Mouse (Mus musculus) heart, embryonic 16.5 days (tissue): ENCODE results near the gene Mfap1b. TPM values are rescaled to one million over a fixed set of nuclear protein-coding genes. Genes with fewer than 3 reads are reported as not detected.

Source experiments
- microRNA-seq: library from miRNA; unstranded; fragments of <30 nt; microRNA quantifications from one replicate; pipeline ENCODE4, GENCODE M21; 2017
- polyA plus RNA-seq: library from polyadenylated mRNA; unstranded; fragments of >200 nt; fragmentation: Nextera tagmentation; extraction: Ambion mirVana; gene quantifications from 2 replicates; pipeline ENCODE4 v1.2.1, GENCODE M21; 2015

Mfap1b gene
- polyA plus RNA-seq, 1 experiment from 2014 or later: 50.9 TPM

Small RNA genes within 50 kb of the gene (microRNA-seq; reads per million reads assigned to microRNA genes)
- not detected for gene Gm22953

Other genes starting within 250 kb of the Mfap1b start
- 34.5 and 42.4 TPM in 2 replicates for gene Trp53bp1, start 202.7 kb downstream of the Mfap1b start, polyA plus RNA-seq
- 3.7 and 4.0 TPM in 2 replicates for gene Map1a, start 184.5 kb downstream of the Mfap1b start, polyA plus RNA-seq
- 11.0 and 13.5 TPM in 2 replicates for gene Ppip5k1, start 118.7 kb downstream of the Mfap1b start, polyA plus RNA-seq
- 2.4 and 4.2 TPM in 2 replicates for gene Ckmt1, start 116.4 kb downstream of the Mfap1b start, polyA plus RNA-seq
- not detected in 2 replicates for gene Strc, start 86.9 kb downstream of the Mfap1b start, polyA plus RNA-seq
- gene Pdia3, start 60.3 kb downstream of the Mfap1b start, polyA plus RNA-seq: 468 and 473 TPM in 2 replicates
- gene Catsper2, start 60.3 kb downstream of the Mfap1b start, polyA plus RNA-seq: 2.7 and 3.4 TPM in 2 replicates
- gene Ell3, start 29.8 kb downstream of the Mfap1b start, polyA plus RNA-seq: 1.1 and 1.6 TPM in 2 replicates
- gene Serf2, start 24.9 kb downstream of the Mfap1b start, polyA plus RNA-seq: 468 and 577 TPM in 2 replicates
- 81.2 and 83.9 TPM in 2 replicates for gene Hypk, start 20.8 kb downstream of the Mfap1b start, polyA plus RNA-seq
- 0.11 and 0.19 TPM in 2 replicates for gene Serinc4, start 17.3 kb downstream of the Mfap1b start, polyA plus RNA-seq
- gene Mfap1a, start 32.6 kb upstream of the Mfap1b start, polyA plus RNA-seq: 21.2 and 25.3 TPM in 2 replicates
- gene Wdr76, start 32.7 kb upstream of the Mfap1b start, polyA plus RNA-seq: 5.7 and 7.8 TPM in 2 replicates